Mouse (Mus musculus) erythroblast, embryonic 14.5 days (primary cell): Measurements from ENCODE around the gene Hmgcs1. TPM values are rescaled to one million over a fixed set of nuclear protein-coding genes. Genes with fewer than 3 reads are reported as not detected.

Experiments
- H3K27me3 ChIP-seq: 2 replicates; pipeline ENCODE4 v1.6.1; 2012; ENCODE audit warnings: inconsistent platforms; ENCODE audit not compliant: control insufficient read depth
- H3K36me3 ChIP-seq: 2 replicates; pipeline ENCODE4 v1.6.1; 2012; ENCODE audit warnings: mild to moderate bottlenecking, inconsistent platforms; ENCODE audit not compliant: control insufficient read depth
- H3K4me1 ChIP-seq: 2 replicates; pipeline ENCODE4 v1.6.1; 2012; ENCODE audit warnings: inconsistent platforms; ENCODE audit not compliant: control insufficient read depth
- H3K4me3 ChIP-seq: replicated peaks from 2 replicates; pipeline ENCODE3; 2012; ENCODE audit warnings: moderate library complexity, mild to moderate bottlenecking, inconsistent platforms
- H3K9me3 ChIP-seq: 2 replicates; pipeline ENCODE4 v1.6.1; 2012; ENCODE audit warnings: low read length, inconsistent platforms, mixed read lengths; ENCODE audit not compliant: control insufficient read depth
- GATA1 ChIP-seq: IDR thresholded peaks from 2 replicates; pipeline ENCODE4 v1.6.1; 2012; ENCODE audit warnings: low read length, inconsistent platforms, mixed read lengths
- TAL1 ChIP-seq: IDR thresholded peaks from 3 replicates; pipeline ENCODE4 v1.6.1; 2012; ENCODE audit warnings: low read length, inconsistent platforms, mixed read lengths
- polyA plus RNA-seq: library from polyadenylated mRNA; stranded (reverse); fragments of >175 nt; gene quantifications from 2 replicates; pipeline ENCODE4 v1.2.3, GENCODE M21; 2012

Hmgcs1 gene
- polyA plus RNA-seq, 1 experiment, result 0.04 TPM

GRCm38 (mm10) chr13:119710268-119710610 is 20.1 kb downstream of the Hmgcs1 start:
- H3K27me3 ChIP-seq, result no peaks in the 10 kb centered on the region
- no peaks in the 10 kb centered on the region for H3K4me1 ChIP-seq
- H3K4me3 ChIP-seq, result no peak overlapping the region
- TF ChIP-seq TAL1 (no peak), GATA1 (no peak)
- H3K9me3 ChIP-seq, result no peaks in the 10 kb centered on the region
- peaks cover 12% of the 10 kb centered on the region for H3K36me3 ChIP-seq

GRCm38 (mm10) chr13:119712463-119712862 is 22.3 kb downstream of the Hmgcs1 start:
- TF ChIP-seq TAL1, result no peak
- no peak for TF ChIP-seq GATA1
- no peaks in the 10 kb centered on the region for H3K9me3 ChIP-seq
- H3K27me3 ChIP-seq, result no peaks in the 10 kb centered on the region
- no peaks in the 10 kb centered on the region; the same call in 1 of the 2 replicates for H3K36me3 ChIP-seq
- no peak overlapping the region for H3K4me3 ChIP-seq
- H3K4me1 ChIP-seq, result no peaks in the 10 kb centered on the region

- H3K36me3 ChIP-seq, result no peaks in the 10 kb centered on the region; the same call in 1 of the 2 replicates
- TF ChIP-seq GATA1 (no peak), TAL1 (no peak)
- H3K4me3 ChIP-seq, result no peak overlapping the region
- H3K27me3 ChIP-seq, result no peaks in the 10 kb centered on the region
- H3K9me3 ChIP-seq, result no peaks in the 10 kb centered on the region
- H3K4me1 ChIP-seq, result no peaks in the 10 kb centered on the region
These were observed 23.1 kb downstream of the Hmgcs1 start for GRCm38 (mm10) chr13:119713107-119713787.

GRCm38 (mm10) chr13:119713821-119714220 is 23.6 kb downstream of the Hmgcs1 start:
- no peaks in the 10 kb centered on the region for H3K9me3 ChIP-seq

GRCm38 (mm10) chr13:119716105-119716504 is 25.9 kb downstream of the Hmgcs1 start:
- no peak overlapping the region for H3K4me3 ChIP-seq
- no peaks in the 10 kb centered on the region for H3K27me3 ChIP-seq
- H3K4me1 ChIP-seq, result no peaks in the 10 kb centered on the region
- no peaks in the 10 kb centered on the region for H3K36me3 ChIP-seq
- H3K9me3 ChIP-seq, result no peaks in the 10 kb centered on the region
- no peak for TF ChIP-seq TAL1
- TF ChIP-seq GATA1, result no peak

More at GRCm38 (mm10) chr13:119713821-119714220, 23.6 kb downstream of the Hmgcs1 start:
- no peak overlapping the region for H3K4me3 ChIP-seq
- H3K36me3 ChIP-seq, result no peaks in the 10 kb centered on the region; the same call in 1 of the 2 replicates
- no peaks in the 10 kb centered on the region for H3K4me1 ChIP-seq
- TF ChIP-seq TAL1 (no peak), GATA1 (no peak)
- H3K27me3 ChIP-seq, result no peaks in the 10 kb centered on the region

GRCm38 (mm10) chr13:119722447-119722846 is 32.3 kb downstream of the Hmgcs1 start:
- no peaks in the 10 kb centered on the region for H3K9me3 ChIP-seq
- no peak for TF ChIP-seq GATA1
- no peak for TF ChIP-seq TAL1
- H3K27me3 ChIP-seq, result no peaks in the 10 kb centered on the region
- H3K4me1 ChIP-seq, result no peaks in the 10 kb centered on the region
- no peaks in the 10 kb centered on the region for H3K36me3 ChIP-seq
- no peak overlapping the region for H3K4me3 ChIP-seq

- Histone ChIP-seq H3K4me3 (no peak overlapping the region), H3K27me3 (no peaks in the 10 kb centered on the region), H3K4me1 (no peaks in the 10 kb centered on the region), H3K9me3 (no peaks in the 10 kb centered on the region), H3K36me3 (no peaks in the 10 kb centered on the region)
- no peak for TF ChIP-seq TAL1
- TF ChIP-seq GATA1, result no peak
These were observed 33.2 kb downstream of the Hmgcs1 start for GRCm38 (mm10) chr13:119723368-119723767.

- H3K4me1 ChIP-seq, result no peaks in the 10 kb centered on the region
- no peaks in the 10 kb centered on the region for H3K27me3 ChIP-seq
- no peaks in the 10 kb centered on the region for H3K36me3 ChIP-seq
- no peaks in the 10 kb centered on the region for H3K9me3 ChIP-seq
- TF ChIP-seq TAL1, result no peak
- no peak overlapping the region for H3K4me3 ChIP-seq
These were observed 34.4 kb downstream of the Hmgcs1 start for GRCm38 (mm10) chr13:119724541-119724940.

- Histone ChIP-seq H3K9me3 (no peaks in the 10 kb centered on the region), H3K4me3 (no peak overlapping the region), H3K4me1 (no peaks in the 10 kb centered on the region), H3K27me3 (no peaks in the 10 kb centered on the region), H3K36me3 (no peaks in the 10 kb centered on the region)
- no peak for TF ChIP-seq GATA1
- no peak for TF ChIP-seq TAL1
These were observed 37.6 kb downstream of the Hmgcs1 start for GRCm38 (mm10) chr13:119727608-119728387.

- no peak for TF ChIP-seq GATA1
- no peak for TF ChIP-seq TAL1
- Histone ChIP-seq H3K36me3 (no peaks in the 10 kb centered on the region), H3K27me3 (no peaks in the 10 kb centered on the region), H3K9me3 (no peaks in the 10 kb centered on the region), H3K4me3 (no peak overlapping the region), H3K4me1 (no peaks in the 10 kb centered on the region)
These were observed 39.2 kb downstream of the Hmgcs1 start for GRCm38 (mm10) chr13:119729406-119729805.
